Mouse (Mus musculus): Measurements from ENCODE around the gene Stac2. TPM values are rescaled to one million over a fixed set of nuclear protein-coding genes. Genes with fewer than 3 reads are reported as not detected.
A peak's percentile ranks its signal among the peaks of the same experiment; 100 is the strongest.

Stac2 gene
- total and polyA plus RNA-seq, 3 experiments, result 0.71 to 4.0 (median 3.6) TPM

DNA sequence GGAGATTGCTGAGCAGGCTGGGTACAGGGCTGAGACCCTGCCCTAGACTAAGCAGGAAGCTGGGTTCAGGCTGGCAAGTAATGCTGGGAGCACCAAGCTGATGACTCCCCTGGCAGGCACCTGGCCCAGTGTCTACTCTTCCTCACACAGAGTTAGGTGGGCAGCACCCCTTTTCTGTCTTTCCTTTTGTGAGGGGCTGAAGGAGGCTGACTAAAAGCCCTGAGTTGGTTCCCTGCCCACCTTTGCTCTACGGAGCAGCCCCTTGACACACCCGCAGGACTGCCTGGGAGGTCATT is 2.8 kb downstream of the Stac2 start:
- DNase-seq, result no peak

DNA sequence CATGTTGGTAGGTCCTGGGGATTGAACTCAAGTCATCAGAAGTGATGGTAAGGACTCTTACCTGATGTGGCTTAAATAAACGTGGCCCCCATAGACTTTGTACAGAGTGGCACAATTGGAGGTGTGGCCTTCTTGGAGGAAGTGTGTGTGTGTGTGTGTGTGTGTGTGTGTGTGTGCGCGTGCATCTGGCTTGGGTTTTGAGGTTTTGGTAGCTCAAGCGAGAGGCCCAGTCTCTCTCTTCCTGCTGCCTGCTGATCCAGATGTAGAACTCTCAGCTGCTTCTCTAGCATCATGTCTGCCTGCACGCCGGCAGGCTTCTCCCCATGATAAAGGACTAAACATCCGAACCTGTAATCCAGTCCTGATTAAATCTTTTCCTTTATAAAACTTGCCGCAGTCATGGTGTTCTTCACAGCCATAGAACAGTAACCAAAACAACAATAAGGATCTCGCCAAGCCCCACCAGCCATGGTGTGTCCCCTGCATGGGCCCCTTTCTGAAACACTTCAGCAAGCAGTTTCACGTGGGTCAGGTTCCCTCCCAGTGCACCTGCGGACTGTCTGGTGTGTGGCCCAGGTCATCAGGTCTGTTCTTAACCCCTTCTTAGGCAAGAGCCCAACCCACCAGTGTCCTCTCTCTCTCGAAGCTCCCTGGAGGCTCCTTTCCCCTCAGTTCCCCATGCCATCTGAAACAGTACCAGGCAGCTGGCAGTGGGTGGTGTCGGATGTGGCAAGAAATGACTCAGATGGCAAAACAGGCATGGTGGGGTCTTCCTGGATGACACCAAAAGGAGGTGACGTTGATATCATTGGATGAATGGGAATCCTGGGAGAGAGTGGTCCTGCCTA is 3.4 kb downstream of the Stac2 start:
- DNase-seq, result no peak

DNA sequence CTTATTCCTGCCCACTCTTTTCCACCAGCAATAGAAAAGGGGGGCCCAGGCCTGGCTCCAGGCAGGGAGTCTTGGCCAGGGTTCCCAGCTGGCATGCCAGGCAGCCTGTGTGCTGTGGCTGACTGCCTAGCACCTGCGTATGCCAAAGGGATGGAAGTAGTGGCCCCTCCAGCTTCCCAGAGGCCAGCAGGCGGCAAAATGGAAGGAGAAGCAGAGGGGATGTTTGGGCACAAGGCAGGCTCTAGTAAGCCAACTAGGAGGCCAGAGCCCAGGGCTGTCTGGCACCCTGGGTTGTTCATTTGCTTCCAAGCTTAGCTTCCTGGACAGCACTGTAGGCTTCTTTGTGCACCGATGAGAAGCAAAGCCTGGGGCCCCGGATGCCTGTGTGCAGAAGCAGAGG is 5.5 kb downstream of the Stac2 start:
- no peak for DNase-seq

DNA sequence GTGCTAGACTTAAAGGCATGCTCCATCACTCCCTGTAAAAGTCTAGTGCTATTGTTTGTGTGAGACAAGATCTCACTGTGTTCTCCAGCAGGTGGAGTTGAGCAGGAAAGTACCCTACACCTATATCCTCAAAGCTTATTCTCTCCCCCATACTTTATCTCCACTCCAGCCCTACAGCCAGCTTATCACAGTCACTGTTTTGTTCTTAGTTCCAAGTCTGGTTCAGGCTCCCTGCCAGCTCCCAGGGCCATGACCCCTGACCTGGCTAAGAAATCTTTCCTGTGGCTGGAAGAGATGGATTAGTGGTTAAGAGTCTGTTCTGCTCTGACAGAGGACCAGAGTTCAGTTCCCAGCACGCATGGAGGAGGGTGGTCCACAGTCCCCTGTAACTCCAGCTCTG is 6.8 kb downstream of the Stac2 start:
- DNase-seq, result peak; percentile 89

DNA sequence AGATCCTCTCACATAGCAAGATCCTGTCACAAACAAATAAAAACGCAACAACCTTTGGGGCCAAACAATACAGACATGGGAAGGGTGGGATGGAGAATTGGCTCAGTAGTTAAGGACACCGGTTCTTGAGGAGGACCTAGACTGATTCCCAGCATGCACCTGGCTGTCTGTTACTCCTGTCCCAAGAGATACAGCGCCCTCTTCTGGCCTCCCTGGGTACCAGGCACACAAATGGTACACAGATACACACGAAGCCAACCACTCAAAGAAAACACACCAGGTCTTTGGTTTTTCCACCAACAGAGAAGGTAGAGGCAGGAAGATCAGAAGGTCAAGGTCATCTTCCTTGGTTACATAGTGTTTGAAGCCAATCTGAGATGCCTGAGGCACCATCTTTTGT is 7.7 kb downstream of the Stac2 start:
- DNase-seq, result no peak

DNA sequence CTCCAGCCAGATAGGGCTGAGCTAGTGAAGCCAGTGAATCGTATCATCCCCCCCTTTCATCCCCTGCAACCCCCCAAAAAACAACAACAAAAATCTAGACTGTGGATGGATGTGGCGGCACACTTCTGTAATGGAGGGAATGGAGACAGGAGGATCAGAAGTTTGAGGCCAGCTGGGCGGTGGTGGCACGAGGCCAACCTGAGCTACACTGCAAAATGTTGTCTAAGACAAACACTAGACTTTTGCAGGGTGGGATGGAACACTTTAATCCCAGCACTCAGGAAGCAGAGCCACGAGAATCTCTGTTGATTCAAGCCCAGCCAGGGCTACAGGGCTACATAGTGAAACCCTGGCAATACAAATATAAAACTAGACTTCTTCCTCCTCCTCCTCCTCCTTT is 9.2 kb downstream of the Stac2 start:
- no peak for DNase-seq

DNA sequence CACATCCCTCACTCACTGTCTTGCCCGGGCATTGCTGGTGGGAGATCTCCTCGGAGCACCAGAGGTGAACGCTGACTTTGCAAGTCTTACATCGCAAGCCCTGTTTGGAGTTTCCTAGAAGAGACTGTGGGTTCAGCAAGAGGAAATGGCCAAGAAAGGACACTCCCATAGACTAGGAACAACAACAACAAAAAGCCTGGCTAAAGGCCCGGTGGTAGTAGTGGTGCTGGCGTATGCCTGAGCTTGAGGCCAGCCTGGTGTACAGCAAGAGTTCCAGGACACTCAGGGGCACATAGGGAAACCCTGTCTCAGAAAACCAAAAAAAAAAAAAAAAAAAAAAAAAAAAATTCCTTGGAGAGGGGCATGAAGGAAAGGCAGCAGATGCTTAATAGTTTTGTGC is 10.5 kb downstream of the Stac2 start:
- no peak for DNase-seq

DNA sequence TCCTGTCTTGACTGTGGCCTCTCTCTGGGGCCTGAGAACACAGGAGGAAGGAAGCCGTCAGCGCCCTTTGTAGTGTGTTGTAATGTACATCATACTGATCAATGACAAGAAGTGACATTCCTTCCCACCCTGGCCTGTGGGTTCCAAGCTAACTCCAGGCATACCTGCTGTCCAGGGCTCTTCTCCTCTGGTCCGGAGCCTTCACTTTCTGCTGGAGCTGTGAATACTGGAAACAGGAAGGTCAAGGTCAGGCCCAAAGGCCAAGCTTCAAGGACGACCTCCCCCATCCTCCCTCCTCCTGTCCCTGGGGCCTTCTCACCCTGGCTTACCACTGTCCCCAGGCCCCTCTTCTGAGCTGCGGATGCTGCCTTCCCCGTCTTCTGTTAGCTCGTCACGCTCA is 12.3 kb downstream of the Stac2 start:
- DNase-seq, result no peak

DNA sequence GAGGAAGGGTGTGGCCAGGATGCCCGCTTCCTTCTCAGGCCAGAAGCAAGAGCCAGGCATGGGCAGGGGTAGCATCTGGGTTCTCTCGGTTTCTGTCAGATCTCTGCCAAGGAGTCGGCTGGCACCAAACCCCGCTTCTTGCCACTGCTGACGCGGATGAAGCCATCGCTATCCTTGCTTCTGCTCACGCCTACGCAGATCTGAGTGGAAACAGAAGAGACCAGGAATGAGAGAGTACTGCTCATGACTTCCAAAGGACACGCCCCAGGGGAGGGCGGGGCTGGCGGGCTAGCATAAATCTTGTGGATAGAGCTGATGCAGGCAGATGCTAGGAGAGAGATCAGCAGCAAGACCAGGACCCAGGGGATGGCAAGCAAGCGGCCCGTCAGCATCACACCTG is 15.4 kb downstream of the Stac2 start:
- no peak for DNase-seq

DNA sequence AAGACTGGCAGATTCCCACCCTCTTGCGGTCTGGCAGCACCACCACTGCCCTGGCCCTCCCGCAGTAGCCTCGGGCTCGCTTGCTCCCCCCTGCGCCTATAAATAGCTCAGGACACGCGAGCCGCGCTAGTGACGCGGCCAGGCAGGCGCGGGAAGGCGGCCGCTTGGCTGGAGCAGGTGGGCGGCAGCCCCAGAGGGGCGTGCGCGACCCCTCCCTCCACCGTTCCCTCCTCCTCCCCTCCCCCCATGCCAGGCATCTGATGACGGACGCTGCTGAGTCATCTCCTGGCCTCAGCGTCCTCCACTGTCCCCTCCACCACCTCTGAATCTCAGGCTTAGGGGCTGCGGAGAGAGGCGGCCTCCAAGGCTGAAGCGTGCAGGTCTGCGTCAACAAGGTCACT is 17.3 kb downstream of the Stac2 start:
- peak; percentile 77 for DNase-seq

DNA sequence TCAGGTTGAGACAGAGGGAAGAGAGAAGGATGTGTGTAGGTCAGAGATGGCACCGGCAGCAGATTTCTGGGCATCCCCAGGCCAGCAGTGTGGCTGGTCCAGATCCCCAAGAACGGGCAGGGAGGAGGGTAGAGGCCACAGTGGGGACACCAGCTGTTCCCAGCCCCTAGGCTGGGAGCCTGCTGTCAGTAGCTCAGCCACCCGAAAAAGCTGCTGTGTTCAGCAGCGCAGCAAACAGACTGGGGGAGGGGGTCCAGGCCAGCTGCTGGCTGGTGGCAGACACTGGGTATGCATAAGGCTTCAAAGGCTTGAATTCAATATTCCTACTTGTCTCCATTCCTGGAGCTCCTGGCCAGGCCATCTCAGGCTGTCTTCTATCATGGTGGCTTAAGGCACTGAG is 18.4 kb downstream of the Stac2 start:
- DNase-seq, result no peak

DNA sequence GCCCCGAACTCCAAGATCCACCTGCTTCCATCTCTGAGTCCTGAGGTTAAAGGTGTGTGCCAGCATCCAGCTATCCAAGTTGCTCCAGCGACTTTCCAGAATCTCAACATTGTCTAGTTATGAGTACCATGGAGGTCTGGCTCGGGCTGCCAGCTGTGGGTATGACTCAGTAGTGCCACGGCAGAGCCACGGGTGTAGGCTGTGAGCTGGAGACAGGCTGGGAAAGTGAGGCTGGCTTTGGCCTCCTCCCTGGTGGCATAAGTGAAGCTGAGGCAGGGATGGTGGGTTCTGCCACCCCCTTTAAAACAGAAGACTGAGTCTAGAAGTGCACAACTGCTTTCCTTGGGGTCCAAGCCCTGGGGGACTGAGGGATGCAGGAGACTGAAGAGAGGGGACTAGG is 19.2 kb downstream of the Stac2 start:
- no peak for DNase-seq

DNA sequence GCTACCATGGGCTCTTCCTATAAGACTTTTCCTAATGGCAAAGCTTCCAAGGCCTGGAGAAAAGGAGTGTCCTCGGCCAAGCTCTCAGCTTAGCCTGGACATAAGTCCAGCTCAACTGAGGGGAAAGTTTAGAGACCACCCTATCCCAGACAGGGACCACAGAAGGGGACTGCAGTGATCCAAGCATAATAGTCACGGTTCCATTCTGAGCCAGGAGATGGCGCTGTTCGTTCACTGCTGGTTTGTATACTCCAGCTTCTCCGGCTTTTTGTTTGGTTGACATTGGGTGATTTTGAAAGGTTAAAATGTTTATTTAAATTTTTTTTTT is 21.9 kb downstream of the Stac2 start:
- DNase-seq, result peak; percentile 66

DNA sequence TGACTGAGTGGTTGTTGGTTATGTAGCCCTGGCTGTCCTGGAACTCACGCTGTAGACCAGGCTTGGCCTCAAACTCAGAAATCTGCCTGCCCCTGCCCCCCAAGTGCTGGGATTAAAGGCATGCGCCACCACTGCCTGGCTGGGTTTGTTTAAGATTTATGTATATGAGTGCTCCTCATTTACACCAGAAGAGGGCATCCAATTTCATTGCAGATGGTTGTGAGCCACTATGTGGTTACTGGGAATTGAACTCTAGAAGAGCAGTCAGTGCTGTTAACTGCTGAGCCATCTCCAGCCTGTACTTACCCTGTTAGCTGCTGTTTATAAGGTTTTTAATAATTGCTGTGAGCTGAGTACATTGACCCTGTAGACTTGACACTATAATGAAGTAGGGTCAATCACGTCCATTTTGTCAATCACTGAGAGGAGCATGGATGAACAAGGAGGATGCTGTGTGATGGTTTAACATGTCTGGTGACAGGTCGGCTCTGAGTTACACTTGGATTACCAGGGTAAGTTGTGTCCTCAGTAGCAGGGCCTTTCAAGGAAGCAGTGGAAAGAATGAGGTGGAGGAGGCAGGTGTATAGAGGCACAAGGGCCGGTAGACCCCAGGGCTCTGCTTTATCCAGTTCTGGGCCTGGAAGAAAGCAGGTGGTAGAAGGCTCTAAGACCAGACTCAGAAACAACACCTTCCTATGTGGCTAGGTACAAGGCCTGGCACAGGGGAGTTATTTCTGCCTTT is 22.4 kb downstream of the Stac2 start:
- DNase-seq, result no peak

DNA sequence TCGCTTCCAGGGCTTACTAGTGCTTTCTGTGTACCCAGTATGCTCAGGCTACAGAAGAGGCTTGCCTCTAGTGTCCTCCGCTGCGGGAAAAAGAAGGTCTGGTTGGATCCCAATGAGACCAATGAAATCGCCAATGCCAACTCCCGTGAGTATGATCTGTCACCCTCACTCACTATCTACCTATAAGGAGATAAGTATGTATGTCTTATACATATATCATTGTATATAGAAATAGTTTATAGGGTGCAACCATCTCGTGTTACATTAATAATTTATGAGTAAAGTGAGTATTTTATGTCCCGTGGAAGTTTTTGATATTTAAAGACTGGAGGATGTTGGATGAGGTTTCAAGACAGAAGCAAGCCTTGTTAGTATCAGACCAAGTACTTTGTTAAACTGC is 25.5 kb downstream of the Stac2 start:
- DNase-seq, result no peak

DNA sequence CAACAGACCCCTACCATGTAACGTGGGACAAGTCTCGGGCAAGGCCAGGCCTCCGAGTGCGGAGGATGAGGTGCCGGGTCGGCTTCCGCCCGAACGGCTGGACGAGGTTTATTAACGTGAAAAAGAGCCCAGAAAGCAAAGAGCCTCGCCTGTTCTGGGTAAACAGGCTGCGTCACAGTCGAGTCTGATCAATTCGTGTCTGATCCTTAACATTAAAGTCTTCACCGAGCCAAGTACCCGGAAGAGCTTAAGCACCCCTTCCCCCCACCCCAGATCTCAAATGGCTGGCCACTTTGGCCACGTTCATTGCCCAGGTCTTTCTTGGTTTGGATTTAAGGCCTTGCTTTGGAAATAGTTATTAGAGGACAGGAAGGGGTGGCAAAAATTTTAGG is 26.0 kb downstream of the Stac2 start:
- DNase-seq, result no peak

DNA sequence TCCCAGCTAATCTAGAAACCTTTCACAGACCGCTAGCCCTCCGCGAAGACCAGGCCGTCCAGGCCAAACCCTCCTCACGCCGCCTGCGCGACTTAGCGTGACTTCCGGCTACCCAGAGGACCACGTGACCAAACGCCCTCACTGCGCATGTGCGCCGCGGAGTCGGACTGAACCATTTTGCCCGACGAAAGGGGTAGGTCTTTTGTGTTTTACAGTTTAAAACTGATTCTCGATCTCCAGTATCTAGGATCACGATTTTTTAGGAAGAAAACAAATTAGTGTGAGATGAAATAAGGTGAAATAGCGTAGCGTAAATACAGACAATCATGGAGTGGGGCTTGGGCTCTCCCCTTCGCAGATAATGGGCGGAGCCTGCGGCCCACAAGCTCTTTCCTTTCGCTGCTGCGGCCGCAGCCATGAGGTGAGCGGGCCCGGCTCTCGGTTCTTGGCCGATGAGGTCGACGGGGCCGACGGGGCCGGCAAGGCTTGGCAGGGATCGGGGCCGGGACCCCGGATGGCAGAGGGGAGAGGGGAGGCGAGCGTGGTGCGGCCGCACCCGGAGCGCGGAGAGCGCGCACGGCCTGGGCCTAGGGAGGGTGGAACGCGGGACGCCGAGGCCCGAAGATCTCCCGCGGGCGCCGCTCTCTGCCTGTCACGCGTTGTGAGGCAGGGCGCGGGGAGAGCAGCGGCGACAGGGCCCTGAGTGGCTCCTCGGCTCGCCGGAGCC is 26.5 kb downstream of the Stac2 start, which contains the start of gene Rpl19:
Rpl19 (plus strand) TSS at position 141 of the 727 bp plus-strand sequence.
- DNase-seq, result peak; percentile 91

DNA sequence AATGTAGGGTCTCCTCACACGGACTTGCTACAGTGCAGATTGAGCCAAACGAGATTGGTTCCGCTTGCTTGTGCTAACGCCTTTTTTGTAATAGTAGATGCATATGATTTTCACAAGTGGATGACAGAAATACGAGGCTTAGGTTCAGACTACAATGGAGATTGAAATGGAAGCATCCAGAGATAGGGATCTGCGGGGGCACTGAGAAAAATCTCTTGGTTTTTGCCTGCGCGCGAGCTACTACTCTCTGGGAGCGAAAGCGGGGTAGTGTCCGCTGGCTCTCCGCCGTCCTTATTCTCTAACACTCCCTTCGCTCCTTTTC is 27.1 kb downstream of the Stac2 start:
- DNase-seq, result no peak

DNA sequence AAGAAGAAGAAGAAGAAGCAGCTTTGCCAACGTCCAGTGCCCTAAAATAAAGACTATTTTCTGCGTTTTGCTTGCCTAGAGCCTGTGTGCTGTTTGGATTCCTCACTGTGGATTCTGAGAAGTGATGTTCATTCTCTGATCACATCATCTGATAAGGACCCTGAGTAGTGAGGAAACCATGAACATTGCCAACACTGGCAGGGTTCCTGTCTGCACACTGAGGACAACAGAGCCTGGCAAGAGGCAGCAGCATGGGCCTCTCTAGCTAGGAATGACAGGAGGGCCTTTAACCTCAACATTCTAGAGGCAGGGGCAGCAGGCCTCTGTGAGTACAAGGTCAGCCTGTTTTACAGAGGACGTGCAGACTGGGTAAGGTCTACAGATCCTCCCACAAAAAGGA is 28.7 kb downstream of the Stac2 start:
- DNase-seq, result no peak

DNA sequence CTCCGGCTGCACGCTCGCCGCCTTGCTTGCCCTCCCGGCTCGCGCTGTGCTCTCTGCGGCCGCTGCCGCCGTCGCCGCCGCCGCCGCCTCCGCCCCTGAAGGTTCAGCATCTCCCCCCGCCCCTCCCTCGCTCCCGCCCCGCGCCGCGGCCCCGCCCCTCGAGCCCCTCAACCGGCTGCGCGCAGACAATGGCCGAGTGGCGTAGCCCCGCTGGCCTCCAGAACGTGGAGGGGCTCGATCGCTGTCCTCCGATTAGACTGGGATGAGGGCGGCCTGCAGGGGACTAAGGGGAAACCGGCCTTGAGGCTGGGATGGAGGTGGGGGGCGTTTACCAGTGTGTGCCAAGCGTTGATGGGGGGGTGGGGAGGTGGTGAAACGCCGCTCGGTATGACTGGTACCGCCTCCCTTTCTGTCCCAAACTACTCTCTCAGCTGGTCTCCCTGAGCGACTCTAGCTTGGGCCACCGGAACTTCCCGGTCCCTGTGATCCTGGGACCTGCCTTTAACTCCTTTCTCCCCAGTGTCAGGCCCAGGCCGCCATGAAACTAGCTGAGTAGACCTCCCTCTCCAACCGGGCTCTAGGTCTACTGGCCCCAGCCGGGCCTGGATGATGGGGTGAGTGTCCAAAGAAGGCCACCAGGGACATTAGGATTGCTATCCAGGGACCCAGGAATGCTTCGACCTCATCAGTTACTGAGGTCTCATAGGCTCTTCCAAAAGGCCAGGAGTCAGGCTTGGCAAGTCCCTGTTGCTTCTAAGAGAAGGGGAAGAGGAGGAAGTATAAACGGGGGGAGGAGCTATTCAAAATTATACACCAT is 30.5 kb downstream of the Stac2 start, which contains the start of gene Cacnb1:
Cacnb1 (minus strand) TSS at position 480 of the 817 bp plus-strand sequence.
- peak; percentile 84 for DNase-seq

DNA sequence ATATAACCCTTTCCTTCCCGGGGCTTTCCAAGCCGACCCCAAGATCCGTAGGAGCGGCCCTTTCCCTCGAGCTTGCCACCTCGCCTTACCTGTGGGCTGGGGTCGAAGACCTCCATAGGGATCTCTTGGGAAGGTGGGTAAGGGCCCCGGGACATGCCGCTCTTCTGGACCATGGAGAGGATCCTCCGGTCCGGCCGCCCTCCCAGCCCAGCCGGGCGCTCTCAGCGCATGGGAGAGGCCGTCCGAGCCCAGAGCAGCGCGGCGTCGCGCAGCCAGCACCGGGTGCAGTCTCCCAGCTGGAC is 31.1 kb downstream of the Stac2 start:
- no peak for DNase-seq

DNA sequence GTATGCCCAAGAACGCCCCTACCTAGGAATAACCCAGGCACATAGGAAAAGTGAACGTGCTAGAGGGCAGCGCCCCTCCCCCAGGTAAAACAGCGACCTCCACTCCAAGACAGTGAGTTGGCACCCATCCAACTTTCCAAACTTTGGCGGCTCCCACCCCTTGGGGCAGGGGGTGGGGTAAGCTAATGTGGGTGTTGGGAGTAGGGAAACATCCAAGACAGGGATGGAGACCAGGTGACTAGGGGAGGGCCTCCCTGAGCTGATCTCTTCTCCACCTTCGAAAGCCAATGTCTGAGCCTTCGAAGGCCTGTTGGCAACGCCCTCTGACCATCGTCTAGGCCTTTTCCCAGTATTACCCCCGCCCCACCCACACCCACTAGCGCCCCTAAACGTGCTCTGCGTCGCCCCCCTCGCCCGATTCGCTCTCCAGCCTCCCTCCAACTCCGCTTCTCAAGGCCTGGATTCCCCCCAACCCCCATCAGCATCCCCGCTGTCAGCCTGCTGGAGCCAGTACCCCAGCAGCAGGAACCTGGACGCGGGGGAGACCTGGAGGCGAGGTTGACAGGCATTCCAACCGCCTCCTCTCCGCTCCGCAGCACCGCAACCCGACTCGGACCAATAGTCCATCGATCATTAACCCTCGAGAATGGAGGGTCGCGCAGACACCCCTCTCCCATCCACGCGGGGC is 31.6 kb downstream of the Stac2 start:
- DNase-seq, result peak; percentile 42
